Mouse (Mus musculus) Muller cell, postnatal 12 days (primary cell): Measurements from ENCODE around the gene Tfam.

Source experiments
- DNase-seq: peaks from one replicate; pipeline ENCODE4 v3.0.0-alpha.2; 2015; ENCODE audit errors: inconsistent ontology term

Tfam gene

GRCm38 (mm10) chr10:71225894-71226293 is 12.2 kb downstream of the Tfam start:
- DNase-seq: peak; percentile 39

- DNase-seq: no peak
Measured at GRCm38 (mm10) chr10:71223101-71223500, 15.0 kb downstream of the Tfam start.

- DNase-seq: no peak
Measured at GRCm38 (mm10) chr10:71222639-71223038, 15.4 kb downstream of the Tfam start.

GRCm38 (mm10) chr10:71218228-71218892 is 19.7 kb downstream of the Tfam start:
- peak; percentile 56 for DNase-seq

- no peak for DNase-seq
Measured at GRCm38 (mm10) chr10:71215996-71216395, 22.1 kb downstream of the Tfam start.

GRCm38 (mm10) chr10:71201512-71201911 is 36.6 kb downstream of the Tfam start:
- DNase-seq: no peak

- no peak for DNase-seq
Measured at GRCm38 (mm10) chr10:71200964-71201363, 37.1 kb downstream of the Tfam start.

GRCm38 (mm10) chr10:71198676-71199075 is 39.4 kb downstream of the Tfam start:
- DNase-seq: peak; percentile 19

- no peak for DNase-seq
Measured at GRCm38 (mm10) chr10:71197036-71197785, 40.9 kb downstream of the Tfam start.

GRCm38 (mm10) chr10:71195501-71195900 is 42.6 kb downstream of the Tfam start:
- no peak for DNase-seq

GRCm38 (mm10) chr10:71194713-71195112 is 43.4 kb downstream of the Tfam start:
- DNase-seq: no peak

GRCm38 (mm10) chr10:71193319-71193718 is 44.8 kb downstream of the Tfam start:
- no peak for DNase-seq

- no peak for DNase-seq
Measured at GRCm38 (mm10) chr10:71192886-71193285, 45.2 kb downstream of the Tfam start.

GRCm38 (mm10) chr10:71188681-71189080 is 49.4 kb downstream of the Tfam start:
- DNase-seq: no peak

- no peak for DNase-seq
Measured at GRCm38 (mm10) chr10:71185059-71185458, 53.0 kb downstream of the Tfam start.

- no peak for DNase-seq
Measured at GRCm38 (mm10) chr10:71183339-71184031, 54.6 kb downstream of the Tfam start.

GRCm38 (mm10) chr10:71181931-71182330 is 56.1 kb downstream of the Tfam start:
- no peak for DNase-seq

- no peak for DNase-seq
Measured at GRCm38 (mm10) chr10:71181091-71181490, 57.0 kb downstream of the Tfam start.

GRCm38 (mm10) chr10:71180057-71180456 is 58.0 kb downstream of the Tfam start:
- no peak for DNase-seq

- DNase-seq: no peak
Measured at GRCm38 (mm10) chr10:71177201-71177600, 60.9 kb downstream of the Tfam start.

GRCm38 (mm10) chr10:71176341-71176740 is 61.7 kb downstream of the Tfam start:
- DNase-seq: no peak
